Mouse (Mus musculus) c-Kit-positive CD71-negative TER-119-negative erythroid progenitor cells, embryonic 14.5 days (primary cell): Measurements from ENCODE around the gene Cpne1.
A peak's percentile ranks its signal among the peaks of the same experiment; 100 is the strongest.
"Not testable (repeated sequence)": the region's sequence is repeated elsewhere in the genome, so short reads cannot be mapped to it uniquely, and the experiment has no call there.

ENCODE experiments used
- DNase-seq: peaks from one replicate; pipeline ENCODE4 v3.0.0-alpha.2; 2013; ENCODE audit warnings: low read depth

Cpne1 gene

GRCm38 (mm10) chr2:156111358-156112079 is at the start of gene Cpne1, which contains the start of gene Rbm12:
Gene Cpne1, minus strand, starts transcription at chr2:156111965.
Gene Rbm12, minus strand, starts transcription at chr2:156111978.
- peak; percentile 88 for DNase-seq

GRCm38 (mm10) chr2:156151538-156151937 is 39.8 kb upstream of the Cpne1 start:
- DNase-seq = no peak

DNA sequence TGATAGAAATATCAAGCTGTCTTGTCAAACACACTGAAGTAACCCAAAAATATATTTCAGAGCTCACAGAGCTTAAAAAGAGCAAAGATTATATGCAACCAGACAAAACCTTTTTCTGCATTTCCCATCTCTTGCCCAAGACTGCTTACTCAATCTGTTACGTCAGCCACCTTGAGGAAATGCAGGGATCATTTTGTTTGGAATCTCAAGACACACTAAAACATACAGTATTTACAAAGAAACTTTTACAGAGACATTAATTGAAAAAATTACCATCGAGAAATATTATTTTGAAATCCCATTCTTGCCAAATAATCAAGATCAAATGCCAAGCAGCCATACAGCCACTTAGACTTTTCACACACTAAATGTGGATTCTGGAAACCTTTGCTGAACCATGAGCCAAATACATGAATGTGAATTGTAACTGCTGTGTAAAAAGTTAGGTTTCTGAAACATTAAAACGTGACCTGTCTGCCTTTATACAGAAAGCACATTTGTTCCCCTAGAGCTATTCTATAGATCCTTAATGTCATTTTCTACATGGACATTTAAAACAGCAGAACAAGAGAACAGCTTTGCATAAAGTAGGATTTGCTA is 35.7 kb upstream of the Cpne1 start:
- no peak for DNase-seq

DNA sequence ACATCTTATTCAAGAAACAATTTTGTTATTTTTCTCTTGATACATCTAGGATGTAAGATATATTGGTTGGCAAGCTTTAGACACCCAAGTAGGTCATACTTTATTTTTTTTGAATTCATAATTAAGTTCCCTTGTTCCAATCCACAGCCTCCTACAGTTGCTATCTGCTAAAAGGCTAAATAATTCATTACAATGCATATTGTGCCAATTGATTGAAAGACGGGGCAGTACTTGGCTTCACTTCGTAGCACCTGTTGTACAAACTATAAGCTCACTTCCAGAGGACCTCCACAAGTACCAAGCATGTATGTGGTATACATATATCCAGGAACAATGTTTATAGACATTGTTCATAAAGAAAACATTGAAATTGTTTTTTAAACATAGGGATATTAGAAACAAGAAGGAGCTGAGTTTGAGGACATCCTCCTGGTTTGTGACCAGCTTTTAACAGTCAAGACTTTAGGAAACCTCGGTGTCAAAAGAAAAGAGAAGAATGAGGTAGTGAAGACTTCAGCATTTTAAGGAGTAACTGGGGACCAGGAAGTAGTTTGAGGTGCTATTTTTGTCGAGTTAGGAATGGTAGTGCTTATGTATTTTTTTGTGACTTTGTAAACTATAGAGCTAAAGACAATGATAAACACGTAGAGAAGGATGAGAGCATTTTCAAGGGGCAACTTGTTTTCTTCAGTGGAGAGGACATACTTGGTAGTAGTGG is 34.7 kb upstream of the Cpne1 start:
- no peak for DNase-seq

DNA sequence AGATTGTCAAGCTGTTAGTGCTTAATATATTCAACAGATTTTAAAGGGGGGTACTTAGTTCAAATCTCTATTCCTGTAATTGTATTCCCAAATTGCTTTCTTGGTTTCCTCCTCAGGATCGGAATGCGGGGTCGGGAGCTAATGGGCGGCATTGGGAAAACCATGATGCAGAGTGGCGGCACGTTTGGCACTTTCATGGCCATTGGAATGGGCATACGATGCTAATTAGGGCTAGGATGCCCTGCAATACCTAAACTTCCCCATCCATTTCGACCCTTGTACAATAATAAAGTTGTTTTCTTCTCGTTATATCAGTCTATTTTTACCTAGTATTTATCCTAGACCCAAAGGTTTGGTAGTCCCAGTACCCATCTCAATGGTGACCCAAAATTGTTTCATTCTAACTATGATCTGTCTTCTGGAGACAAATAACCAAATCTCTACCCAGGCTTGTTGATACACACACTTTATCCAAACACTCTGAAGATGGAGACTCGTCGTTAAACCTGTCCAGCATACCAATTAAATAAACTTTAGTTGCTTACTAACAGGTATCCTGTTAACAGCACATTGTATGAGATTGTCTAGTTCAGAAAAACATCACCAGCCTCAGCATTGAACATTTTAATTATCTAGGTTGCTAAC is 33.8 kb upstream of the Cpne1 start:
- DNase-seq = no peak

DNA sequence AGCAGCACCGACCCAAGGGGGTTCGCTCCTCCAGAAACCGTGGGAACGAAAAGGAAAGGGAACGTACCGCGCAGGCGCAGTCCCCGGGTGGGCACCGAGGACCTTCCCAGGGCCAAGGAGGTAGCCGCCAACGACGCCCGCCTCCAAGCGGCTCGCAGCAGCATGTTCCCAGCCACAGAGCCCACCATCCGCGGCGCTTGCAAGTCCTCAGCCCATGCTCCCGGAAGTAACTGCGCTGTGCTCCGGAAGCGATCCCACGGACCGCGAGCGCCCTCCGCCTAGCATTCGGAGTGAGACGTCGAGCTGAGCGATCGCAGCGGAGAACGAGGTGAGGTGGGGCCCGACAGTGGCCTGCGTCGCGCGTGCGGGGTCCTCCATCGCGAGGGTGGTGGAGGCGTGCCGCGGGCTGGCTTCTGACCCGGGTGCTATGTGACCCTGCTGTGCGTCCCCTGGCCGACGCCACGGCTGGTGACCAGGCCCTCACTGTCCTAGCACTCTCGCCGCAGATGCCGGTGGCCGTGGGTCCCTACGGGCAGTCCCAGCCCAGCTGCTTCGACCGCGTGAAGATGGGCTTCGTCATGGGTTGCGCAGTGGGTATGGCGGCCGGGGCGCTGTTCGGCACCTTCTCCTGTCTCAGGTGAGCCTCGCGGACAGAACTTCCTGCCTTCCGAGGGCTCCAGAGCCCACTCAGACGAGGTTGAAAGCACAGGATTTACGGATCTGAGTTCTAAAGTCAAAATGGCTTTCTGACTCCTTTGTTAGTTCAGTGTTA is 32.4 kb upstream of the Cpne1 start, which contains the start of the genes Romo1 and Nfs1:
Romo1 (plus strand) TSS at position 87 of the 772 bp plus-strand sequence.
Nfs1 (minus strand) TSS at position 234 of the 772 bp plus-strand sequence.
- peak; percentile 89 for DNase-seq

GRCm38 (mm10) chr2:156143367-156143766 is 31.6 kb upstream of the Cpne1 start:
- no peak for DNase-seq

DNA sequence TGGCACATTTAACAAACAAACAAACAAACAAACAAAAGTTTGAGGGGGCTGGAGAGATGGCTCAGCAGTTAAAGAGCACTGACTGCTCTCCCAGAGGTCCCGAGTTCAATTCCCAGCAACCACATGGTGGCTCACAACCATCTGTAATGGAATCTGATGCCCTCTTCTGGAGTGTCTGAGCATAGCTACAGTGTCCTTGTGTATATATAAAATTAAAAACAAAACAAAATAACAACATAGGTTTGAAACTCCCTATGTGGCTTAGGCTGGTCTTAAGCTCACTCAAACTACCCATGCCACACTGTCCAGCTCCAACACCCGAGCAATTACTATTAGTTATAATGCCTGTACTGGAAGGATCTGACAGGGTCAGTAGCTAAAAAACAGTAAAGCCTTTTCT is 31.1 kb upstream of the Cpne1 start:
- DNase-seq = no peak

- DNase-seq = no peak
Observed at GRCm38 (mm10) chr2:156135695-156136094, 23.9 kb upstream of the Cpne1 start.

GRCm38 (mm10) chr2:156134161-156134560 is 22.4 kb upstream of the Cpne1 start:
- DNase-seq = no peak

DNA sequence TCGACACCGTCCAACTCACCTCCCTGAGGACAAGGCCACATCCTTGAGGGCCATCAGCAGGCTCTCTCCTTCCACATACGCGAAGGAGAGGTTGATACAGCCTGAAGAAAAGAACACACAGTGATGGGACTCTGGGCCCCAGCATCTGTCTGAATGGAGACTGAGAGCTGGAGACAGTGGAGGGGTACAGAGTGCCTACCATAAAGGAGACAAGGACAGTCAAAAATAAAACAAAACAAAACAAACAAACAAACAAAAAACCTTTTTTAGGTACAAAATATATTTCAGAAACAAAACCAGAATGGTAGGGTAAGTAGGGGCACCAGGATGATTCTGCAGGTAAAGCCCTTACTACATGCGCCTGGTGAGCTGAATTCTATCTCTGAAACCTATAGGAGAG is 15.2 kb upstream of the Cpne1 start, which contains the start of gene Gm28036:
Gm28036 (minus strand) TSS at position 101 of the 400 bp plus-strand sequence.
- no peak for DNase-seq

DNA sequence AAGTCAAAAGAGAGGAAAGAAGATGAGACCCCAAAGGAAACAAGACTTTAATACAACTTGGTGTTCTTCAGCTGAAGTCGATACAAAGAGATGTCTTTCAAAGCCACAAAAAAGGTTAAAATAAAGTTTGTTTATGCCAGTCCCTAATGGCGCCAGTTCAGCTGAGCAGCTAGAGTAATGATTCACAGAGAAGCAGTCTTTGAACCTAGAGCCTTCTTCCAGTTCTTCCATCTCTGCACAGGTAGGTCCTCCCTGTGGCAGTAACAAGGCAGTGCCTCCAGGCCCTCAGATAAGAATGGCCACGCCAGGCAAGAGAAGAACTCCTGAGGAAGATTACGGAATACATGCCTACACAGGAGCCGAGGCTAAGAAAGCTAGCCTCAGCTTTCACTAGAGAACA is 12.0 kb upstream of the Cpne1 start:
- no peak for DNase-seq

DNA sequence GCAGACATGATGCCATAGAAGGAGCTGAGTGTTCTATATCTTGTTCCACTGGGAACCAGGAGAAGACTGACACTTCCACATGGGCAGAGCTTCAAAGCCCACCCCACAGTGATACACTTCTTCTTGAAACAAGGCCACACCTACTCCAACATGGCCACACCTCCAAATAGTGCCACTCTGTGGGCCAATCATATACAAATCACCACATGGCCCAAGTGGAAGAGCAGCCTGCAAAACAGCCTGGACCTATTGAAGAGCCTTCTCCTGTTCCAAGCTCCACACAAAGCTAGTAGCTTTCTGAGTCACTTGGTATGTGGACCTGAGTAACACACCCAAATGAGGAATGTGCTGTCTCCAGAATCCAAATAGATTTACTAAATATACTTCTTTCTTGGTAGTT is 7.8 kb upstream of the Cpne1 start:
- DNase-seq = no peak

- not testable (repeated sequence) for DNase-seq
Observed at GRCm38 (mm10) chr2:156112080-156112423, 287 bp upstream of the Cpne1 start.

GRCm38 (mm10) chr2:156110627-156111357 is 973 bp downstream of the Cpne1 start:
- peak; percentile 20 for DNase-seq

DNA sequence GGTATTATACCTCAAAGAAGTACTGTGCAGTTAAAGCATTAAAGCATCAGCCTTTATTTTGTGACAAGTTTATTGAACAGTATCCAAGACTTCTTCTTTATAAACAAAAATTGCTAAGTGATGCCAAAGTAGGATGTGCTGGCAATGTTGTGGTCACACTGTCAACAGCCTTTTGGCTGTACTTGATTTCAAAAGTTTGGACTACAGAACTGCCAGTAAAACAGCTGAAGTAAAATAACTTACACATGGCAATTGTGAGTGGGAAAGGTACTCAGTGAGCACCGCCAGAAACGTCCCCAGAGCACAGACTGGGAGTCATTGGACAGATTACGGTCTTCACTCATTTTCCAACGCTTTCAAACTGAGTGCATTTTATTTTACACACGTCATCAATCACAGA is 19.8 kb downstream of the Cpne1 start:
- no peak for DNase-seq

- no peak for DNase-seq
Observed at GRCm38 (mm10) chr2:156089799-156090198, 22.0 kb downstream of the Cpne1 start.

GRCm38 (mm10) chr2:156087391-156088110 is 24.2 kb downstream of the Cpne1 start:
- DNase-seq = no peak

- DNase-seq = no peak
Observed at GRCm38 (mm10) chr2:156084541-156084940, 27.2 kb downstream of the Cpne1 start.

DNA sequence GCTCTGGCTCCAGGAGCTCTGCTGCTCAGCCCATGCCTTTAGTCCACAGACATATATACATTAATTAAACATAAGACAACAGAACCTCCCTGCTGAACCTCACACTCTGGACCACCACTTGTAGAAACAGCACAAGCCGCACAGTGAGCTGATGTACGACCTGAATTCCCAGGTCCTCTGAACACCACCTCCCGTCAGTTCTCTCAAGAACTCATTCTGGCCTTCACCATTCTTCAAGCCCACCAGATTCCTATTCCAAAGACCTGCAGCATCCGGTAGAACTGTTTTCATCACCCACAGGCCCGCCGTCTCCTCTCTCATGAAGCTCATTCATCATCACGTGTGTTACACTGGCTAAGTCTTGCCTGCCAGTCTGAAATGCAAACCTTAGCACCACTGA is 31.4 kb downstream of the Cpne1 start:
- no peak for DNase-seq
